Mouse (Mus musculus): ENCODE data around the gene Unc5cl.

Unc5cl gene

DNA sequence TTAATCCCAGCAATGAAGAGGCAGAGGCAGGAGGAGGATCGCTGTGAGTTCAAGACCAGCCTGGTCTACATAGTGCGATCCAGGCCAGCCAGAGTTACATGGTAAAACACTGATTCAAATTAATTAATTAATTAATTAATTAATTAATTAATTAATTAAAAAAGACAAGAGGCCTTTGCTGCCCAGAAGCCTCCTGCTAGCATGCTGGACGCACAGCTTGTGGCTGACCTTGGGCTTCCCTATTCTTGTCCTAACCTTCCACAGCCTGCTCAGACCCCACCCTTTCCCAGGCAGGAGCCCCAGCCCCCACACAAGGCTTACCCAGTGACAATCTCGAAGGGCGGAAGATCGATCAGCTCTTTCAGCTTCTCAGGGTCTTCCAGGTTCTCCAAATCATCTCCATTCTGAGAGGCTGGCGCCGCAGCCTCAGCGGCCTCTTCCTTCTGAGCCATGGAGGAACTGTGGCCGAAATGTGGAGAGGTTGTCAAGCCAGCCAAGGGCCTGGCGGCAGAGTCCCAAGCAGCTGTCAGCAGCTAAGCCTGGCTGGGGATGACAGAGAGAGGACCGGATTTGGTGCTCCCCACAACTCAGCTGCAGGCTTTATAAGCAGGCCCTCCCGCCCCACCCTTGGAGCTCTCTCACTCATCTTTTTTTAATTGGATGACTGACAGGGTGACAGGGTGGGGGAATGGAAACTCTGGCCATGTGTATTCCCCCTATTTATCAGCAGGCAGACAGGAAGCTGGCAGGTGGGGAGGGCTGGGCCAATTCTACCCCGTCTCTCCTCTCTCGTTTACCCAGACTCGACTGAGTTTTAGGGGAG, 22.3 kb upstream of the Unc5cl start, which contains the start of gene Apobec2:
Gene Apobec2, minus strand, starts transcription at position 773 of the 823 bp plus-strand sequence.
- DNase-seq: no peak

DNA sequence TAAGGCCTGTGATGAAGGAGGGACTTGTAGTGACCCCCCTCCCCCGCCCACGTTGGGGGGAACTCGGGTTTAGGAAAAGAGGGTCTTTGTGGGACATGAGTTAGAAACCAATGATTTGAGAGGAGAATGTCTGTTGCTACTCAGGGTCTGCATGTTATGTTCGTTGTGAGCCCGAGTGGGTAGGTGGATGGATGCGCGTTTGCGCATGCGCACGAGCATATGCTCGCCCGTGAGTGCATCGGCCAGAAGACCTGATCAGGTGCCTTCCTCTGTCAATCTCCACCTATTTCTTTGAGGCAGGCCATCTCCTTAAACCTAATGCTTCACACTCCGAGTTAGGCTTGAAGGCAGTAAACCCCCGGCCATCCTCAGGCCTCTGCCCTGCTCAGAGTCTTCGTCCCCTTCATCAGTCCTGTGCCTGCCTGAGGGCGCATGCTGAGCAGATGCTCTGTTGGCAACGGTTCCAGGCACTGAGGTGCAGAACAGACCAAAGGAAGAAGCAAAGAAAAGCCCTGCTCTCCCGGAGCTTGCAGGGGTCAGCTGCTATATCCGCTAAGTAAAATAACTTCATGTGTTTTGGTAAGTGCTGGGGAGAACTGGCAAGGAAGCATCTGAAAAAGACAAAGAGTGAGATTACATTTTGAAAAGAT, 21.6 kb upstream of the Unc5cl start:
- no peak for DNase-seq

DNA sequence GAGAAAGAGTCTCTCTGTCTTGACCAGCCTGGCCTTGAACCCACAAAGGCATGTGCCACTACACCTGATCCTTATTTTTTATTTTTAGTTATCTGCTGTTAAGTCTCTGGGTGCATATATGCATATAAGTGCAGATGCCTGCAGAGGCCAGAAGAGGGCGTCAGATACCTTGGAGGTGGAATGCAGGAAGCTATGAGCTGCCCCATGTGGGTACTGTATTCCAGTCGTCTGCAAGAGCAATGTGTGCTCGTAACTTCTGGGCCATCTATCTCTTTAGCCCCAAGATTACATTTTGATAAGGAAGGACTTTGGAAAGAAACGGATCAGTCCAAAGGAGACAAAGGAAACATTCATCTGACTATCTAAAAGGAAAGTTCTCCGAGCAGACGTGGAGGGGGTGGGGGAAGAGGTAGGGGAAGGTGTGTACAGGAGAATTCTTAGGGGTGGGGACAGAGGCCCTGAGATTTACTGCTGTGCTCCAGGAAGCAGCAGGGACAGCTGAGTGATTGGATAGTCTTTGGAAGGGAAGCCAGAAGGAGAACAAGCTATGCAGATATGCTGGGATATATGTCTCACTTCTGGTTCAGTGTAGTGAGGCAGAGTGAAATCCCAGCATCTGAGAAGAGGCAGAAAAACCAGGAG, 20.9 kb upstream of the Unc5cl start:
- no peak for DNase-seq

DNA sequence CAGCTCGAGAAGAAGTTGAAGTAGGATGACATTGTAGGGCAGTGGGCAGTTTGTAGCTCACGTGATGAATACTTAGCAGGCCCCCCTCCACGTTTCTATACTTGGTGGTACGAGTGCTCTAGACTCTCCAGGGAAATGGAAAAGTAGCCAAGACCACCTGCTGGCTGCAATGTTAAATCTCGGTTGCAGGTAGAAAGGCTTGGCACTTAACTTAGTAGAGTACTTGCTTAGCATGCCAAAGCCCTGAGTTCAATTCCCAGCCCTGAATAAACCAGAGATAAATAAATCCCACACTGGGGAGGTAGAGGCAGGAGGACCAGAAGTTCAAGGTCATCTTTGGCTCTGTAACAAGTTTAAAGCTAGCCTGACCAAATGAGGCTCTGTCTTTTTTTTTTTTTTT, 20.2 kb upstream of the Unc5cl start:
- DNase-seq: no peak

DNA sequence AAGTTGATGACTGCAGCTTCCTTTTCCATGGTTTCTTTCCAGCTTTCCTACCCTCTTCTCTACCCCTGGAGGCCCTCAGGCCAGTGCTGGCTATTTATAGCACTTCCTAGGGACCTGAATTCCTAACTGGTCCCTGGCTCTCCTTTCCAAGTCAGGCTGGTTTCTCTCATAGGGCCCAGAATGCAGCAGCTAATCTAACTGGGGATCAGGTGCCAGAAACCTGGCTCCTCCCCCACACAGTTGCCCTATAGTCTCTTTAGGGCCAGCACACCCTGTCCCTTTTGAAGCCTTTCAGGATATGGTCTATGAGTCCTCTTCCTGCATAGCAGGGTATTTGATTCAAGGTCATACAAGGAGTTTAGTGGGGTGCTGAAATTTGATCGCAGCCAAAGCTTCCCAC, 18.2 kb upstream of the Unc5cl start:
- no peak for DNase-seq

DNA sequence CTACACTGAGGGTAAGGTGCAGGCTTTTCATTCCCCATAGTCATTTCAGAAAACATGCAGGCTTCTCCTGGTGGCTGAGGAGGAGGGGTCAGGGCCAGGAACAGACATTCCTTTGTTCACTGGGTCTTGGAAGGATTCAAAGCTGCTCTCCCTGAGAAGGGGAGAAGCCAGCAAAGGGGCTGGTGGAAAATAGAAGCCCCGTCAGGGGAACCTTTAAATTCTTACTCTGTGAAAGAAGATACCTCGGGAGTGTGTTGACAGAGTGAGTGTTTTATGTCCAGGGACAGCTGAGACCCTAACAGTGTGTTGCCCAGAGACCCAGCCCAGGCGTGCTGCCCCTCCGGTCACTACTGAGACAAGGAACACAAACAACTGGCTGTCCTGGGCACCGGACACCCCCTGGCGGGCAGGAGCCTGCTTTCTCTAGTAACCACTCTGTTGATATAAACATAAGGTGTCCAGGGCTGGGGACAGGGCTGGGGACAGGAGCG, 17.2 kb upstream of the Unc5cl start:
- no peak for DNase-seq

DNA sequence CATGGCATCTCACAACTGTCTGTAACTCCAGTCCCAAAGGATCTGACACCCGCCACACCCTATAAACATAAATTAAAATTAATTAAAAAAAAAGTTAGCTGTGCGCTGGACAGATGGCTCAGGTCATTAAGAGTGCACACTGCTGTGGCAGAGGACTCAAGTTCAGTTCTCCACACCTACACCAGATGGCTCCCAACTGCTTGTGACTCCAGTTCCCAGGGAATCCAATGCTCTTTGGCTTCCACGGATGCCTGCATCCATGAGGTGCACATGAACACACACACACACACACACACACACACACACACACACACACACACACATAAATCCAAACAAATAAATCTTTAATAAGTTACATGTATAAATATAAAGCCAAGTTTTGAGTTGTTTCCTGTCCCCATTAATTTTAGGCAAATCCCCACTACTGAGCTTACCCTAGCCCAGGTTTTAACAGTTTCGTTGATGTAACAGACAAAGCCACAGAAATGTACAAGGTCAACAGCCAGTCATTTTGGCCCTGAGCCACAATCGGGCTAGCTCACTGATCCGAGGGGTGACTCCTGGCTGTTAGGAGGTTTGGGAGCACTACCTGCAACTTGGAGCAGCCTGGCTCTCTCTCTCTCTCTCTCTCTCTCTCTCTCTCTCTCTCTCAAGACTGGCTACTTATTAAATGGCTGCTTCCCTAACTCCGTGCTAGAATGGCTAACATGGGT, 11.8 kb upstream of the Unc5cl start:
- no peak for DNase-seq

DNA sequence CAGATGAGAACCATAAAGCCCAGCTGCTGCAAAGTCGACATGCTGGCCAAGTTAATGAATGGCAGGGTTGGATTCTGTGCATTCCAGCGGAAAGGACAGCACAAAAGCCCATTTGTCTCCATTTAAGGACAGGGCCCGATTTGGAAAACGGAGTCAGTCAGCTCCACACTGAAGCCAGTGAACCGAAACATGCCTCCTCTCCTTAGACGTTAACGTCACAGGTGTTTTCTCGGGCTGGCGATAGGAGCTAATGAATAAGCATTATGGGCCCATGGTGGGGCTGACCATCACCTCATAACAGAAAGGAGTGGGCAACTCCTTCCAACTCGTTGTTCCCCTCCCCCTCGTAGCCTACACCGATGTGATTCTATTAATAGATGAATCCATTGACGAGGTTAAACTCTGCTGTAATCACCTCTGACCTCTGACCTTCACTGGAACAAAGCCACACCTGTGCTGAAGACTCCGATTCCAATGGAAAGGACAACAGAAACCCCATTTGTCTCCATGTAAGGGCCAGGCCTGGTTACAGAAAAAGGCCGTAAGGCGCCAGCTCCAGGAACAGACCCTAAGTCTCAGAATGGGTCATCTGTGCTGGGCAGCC, 11.1 kb upstream of the Unc5cl start:
- DNase-seq: no peak

DNA sequence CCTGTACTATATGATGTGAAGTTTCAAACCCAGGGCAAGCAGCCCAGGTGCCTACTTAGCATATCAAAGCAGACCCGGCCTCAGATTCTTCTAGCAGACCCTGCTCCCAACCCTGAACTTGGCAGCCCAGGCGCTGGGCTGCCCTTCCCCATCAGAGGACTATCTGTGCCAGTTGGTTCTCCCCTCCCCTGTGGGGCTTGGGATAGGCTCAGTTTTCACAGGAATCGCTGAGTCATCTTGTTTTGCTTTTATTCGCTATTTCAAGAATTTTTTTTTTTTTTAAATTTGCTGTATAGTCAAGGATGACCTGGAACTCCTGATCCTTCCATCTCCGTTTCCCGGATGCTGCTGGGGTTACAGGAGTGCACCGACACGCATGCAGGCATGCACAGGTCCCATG, 7.0 kb upstream of the Unc5cl start:
- DNase-seq: no peak

DNA sequence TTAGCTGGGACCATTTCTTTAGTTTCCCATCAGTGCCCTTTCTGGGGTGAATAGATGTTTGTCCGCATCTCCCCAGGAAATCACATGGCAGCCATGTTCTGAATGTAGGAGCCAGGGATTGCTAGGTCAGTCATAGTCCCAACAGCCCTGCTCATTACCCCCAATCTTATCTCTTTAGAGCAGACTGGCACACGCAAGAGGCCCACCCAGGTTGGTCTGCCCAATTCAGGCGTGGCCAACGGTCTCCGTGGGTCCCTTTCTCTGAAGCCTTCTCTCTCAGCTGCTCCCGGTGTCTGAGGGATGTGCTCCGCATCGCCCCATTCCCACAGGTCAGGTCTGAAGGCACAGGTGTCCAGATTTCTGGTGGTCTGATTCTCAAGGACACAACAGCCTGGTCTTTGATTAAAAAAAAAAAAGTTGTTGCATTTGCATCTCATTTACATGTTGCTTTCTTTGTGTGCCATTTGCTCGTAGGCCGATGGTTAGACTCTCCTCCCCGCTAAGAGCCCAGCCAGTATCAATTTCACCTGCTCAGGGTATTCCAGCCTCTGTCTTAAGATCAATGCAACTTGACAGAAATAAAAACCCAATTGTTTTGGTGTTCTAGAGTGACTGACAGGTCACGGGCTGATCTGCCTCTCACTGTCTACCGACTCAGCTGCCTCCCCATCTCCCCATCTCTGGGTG, 3.9 kb upstream of the Unc5cl start:
- no peak for DNase-seq

DNA sequence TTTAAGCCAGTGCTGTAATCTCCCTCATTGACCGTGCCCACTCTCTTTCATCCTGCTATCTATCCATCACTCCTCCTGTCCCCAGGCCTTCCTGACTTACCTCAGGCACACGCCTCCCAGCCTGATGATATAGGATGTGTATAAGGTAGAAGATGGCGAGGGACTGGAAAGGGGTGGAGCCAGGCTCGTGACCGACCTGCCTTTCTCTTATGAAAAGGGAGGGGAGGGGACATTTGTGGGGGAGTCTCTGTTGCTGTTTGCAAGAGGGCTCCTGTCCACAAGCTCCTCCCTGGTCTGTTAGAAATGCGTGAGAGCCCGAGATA, 3.4 kb upstream of the Unc5cl start, which contains the start of gene Tspo2:
Gene Tspo2, minus strand, starts transcription at position 170 of the 323 bp plus-strand sequence.
- no peak for DNase-seq

DNA sequence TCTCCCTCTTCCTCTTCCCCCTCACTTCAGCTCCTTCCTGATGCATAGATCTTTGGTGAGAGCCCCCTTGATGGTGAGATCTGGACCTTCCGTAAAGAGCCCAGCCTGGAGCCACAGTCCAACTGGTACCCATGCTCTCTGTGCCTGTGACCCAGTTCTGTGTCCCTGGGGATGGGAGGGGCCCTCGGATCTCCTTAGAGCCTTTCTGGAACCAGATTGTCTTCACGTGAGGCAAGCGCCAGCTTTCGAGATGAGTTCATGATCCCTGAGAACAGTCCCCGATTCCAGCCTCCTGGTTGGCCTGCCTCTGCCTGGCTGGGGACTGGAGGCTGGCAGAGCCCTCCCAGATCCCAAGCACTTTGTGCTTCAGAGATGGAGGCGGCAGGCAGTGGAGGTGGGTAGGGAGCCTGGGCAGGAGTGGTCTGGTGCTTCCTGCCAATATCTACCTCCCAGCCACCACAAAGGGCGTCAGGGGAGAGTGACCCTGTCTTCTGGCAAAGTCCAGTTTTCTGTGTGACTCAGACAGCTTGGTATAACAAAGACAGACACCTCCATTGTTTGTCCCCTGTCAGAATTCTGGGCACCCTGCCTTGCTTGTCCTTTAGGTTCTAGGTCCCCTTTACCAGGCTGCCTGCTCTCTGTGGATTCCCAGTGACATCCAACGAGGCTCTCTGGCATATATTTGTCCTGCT, 2.8 kb upstream of the Unc5cl start:
- DNase-seq: no peak

DNA sequence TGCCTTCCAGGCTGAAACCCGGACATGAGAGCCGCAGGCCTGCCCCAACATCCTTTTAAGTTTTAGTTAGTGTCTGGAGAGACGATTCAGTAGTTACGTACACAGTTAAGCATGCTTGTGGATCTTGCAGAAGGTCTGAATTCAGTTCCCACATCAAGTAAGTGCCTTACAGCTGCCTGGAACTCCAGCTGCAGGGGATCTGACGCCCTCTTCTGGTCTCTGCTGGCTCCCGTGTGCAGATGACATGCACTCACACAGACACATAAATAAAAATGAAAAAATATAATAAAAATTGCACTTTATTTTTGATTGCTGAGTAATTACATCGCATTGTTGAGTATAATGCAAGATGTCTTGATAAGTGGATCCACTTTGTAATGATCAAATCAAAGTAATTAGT, 1.2 kb upstream of the Unc5cl start:
- DNase-seq: no peak

DNA sequence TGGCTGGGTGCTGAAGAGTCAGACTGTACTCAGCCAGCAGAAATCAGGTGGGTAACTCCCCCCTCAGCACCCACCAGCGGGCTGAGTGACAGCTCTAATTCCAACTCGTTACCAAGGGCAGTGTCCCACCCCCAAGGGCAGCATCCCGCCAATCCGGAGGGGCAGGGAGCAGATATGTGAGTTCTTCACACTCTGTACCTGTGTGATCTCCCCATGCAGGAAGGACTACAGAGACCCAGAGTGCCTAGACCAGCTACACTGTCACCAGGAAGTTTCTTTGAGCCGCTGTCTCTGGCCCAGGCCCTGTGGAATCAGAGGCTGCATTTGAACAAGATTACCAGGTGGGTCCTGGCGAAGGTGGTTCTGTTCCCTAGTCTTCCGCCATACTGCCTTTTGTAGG, 511 bp upstream of the Unc5cl start:
- DNase-seq: no peak

DNA sequence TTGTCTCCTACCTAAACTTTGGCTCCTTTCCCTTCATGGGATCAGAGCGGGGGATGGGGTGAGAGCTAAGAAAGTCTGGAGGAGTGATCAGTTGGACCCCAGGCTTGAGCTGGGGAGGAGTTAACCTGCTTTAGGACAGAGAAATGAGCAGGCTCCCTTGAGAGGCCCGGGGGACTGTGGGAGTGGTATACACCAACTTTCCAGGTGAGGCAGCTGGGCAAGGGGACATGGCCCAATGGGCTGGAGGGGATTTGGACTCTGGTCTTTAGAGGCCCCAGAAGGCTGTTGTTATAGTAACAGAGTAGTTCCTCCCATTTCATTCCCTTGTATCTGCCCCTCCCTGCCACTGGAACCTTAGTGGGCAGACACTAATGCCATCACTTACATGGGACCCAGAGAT, 1.3 kb downstream of the Unc5cl start:
- no peak for DNase-seq

DNA sequence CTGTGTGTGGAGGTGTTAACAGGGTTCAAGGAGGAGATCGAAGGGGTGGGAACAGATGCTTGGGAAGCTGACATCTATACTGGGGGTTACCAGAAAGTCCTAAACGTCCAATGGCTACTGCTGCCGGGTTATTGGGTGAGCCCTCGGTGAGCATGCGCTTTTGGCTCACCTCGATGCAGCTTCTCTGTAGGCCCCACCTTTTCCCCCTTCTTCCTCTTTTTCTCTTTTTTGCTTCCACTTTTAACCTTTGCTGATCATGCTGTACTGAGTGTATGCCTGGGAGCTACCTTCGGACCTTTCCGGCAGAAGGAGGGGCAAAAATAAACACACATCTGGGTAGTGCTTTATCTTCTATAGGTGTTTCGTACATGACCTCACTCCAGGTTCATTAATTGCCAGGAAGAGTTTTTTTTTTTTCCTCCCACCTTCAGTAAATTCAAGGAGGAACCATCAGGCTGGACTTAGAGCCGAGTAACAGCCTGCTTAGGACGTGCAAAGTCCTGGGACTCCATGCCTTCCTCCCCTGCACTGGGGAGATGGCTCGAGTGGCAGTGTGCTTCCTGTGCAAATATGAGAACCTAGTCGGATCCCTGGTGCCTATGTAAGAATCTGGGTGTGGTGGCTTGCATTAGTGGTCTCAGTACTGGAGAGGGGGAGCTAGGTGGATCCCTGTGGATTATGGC, 3.4 kb downstream of the Unc5cl start:
- DNase-seq: no peak

DNA sequence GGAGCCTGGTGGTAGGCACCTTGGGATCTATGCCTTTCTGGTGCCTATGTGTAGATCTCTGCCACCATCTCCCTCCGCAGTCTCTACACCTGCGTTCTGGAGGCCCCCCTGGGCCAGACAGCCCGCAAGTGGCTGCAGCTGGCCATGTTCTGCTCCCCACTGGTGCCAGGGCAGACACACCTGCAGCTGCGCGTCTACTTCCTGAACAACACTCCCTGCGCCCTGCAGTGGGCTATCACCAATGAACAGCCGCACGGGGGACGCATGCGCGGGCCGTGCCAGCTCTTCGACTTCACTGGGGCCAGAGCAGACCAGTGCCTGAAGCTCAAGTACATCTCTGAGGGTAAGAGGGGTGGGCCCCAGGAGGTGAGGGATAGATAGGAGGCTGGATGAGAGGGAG, 7.4 kb downstream of the Unc5cl start:
- DNase-seq: no peak

DNA sequence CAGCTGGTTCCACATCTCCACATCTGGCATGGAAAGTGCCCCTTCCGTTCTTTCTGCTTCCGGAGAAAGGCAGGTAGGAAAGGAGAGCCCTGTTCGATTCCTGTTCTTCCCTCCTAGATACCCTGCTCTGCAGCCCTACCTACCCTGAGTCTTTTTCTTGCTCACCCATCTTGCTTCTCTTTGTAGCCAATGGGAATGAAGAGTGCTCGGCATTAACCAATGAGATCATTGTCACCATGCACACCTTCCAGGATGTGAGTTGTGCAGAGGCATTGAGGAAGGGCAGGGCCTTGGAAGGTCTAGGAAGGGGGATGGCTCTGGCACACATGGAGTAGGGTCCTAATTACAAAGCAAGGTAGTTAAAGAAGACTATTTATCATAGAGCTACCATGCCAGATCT, 8.7 kb downstream of the Unc5cl start:
- no peak for DNase-seq

DNA sequence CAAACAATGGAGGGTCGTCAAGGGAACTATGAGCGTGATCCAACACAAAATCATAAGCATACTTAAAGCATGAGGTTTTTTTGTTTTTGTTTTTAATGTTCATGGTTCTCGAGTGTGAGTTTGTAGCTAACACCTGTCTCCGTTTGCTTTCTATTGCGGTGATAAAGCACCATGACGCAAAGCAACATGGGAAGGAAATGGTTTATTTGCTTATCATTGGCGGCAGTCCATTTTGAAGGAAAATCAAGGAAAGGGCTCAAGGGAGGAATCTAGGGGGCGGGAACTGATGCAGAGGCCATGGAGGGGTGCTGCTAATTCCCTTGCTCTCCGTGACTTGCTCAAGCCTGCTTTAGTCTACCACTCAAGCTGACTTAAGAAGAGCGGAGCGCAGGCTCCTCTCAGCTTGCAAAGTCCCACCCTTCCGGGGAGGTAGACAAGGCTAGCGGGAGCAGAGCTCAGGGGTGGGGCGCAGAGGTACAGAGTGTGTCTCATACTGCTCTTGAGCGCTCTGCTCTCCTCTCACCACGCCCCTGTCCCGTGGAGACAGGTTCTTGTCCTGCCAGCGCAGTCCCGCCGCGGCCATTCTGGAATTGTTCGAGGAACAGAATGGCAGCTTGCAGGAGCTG, 12.2 kb downstream of the Unc5cl start:
- DNase-seq: no peak

DNA sequence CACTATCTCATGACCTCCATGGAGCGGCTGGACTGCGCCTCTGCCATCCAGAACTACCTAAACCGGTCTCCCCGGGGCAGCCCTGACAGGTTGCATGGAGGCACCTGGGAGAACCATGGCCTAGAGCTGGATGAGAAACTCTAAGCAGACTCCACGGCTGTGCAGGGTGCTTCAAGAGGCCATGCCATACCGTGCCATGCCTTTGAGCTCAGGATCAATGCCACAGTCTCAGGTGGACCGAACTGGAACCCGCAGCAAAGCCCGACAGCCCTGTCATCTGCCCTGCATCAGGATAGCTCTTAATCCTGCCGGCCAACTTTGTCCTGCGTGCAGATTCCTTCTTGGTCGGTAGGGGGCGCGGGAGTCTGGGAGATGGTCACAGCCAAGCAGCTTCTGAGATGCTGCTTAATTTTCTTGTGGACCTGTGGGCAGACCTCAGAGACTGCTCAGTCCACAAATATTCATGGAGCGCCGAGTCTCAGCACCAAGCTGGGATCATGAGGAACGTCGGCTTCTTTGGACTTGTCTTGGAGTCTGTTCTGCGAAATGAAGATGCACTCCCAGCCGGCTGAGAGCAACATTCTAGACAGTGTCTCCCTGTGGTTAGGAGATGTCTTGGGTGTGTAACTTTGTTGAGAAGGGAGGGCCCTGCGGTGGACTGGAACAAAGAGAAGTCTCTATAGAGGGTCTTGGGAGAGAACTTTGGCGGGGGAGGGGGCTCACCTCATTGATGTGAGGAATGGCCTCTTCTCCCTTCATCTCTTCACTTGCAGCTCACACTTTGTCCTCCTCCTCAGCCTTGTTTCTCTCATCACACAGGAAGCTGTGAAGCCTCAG, 12.9 kb downstream of the Unc5cl start:
- peak; percentile 68 for DNase-seq
